Mouse (Mus musculus): ENCODE results near the gene Dgkh.
"Not testable (repeated sequence)": the region's sequence is repeated elsewhere in the genome, so short reads cannot be mapped to it uniquely, and the experiment has no call there.

The Dgkh gene

GRCm38 (mm10) chr14:78732617-78733312, at the start of gene Dgkh:
Gene Dgkh, minus strand, starts transcription at chr14:78732776.
- DNase-seq = peak; percentile 92

- no peak for DNase-seq
Measured at GRCm38 (mm10) chr14:78777215-78777614, 44.6 kb upstream of the Dgkh start.

GRCm38 (mm10) chr14:78776659-78777058, 44.1 kb upstream of the Dgkh start:
- no peak for DNase-seq

- no peak for DNase-seq
Measured at GRCm38 (mm10) chr14:78775699-78776098, 43.1 kb upstream of the Dgkh start.

GRCm38 (mm10) chr14:78775226-78775625, 42.6 kb upstream of the Dgkh start:
- no peak for DNase-seq

GRCm38 (mm10) chr14:78770457-78770856, 37.9 kb upstream of the Dgkh start:
- no peak for DNase-seq

GRCm38 (mm10) chr14:78761064-78761463, 28.5 kb upstream of the Dgkh start:
- DNase-seq = no peak

GRCm38 (mm10) chr14:78759491-78759890, 26.9 kb upstream of the Dgkh start:
- DNase-seq = no peak

- no peak for DNase-seq
Measured at GRCm38 (mm10) chr14:78755316-78755715, 22.7 kb upstream of the Dgkh start.

GRCm38 (mm10) chr14:78748692-78749091, 16.1 kb upstream of the Dgkh start:
- no peak for DNase-seq

- DNase-seq = no peak
Measured at GRCm38 (mm10) chr14:78747969-78748651, 15.5 kb upstream of the Dgkh start.

GRCm38 (mm10) chr14:78747454-78747853, 14.9 kb upstream of the Dgkh start:
- DNase-seq = no peak

GRCm38 (mm10) chr14:78734605-78735004, 2.0 kb upstream of the Dgkh start:
- DNase-seq = no peak

- not testable (repeated sequence) for DNase-seq
Measured at GRCm38 (mm10) chr14:78734203-78734602, 1.6 kb upstream of the Dgkh start.

- DNase-seq = peak; percentile 45
Measured at GRCm38 (mm10) chr14:78733366-78734076, 945 bp upstream of the Dgkh start.

GRCm38 (mm10) chr14:78731852-78732616, 542 bp downstream of the Dgkh start:
- peak; percentile 75 for DNase-seq

GRCm38 (mm10) chr14:78731240-78731639, 1.3 kb downstream of the Dgkh start:
- DNase-seq = peak; percentile 48

GRCm38 (mm10) chr14:78725976-78726375, 6.6 kb downstream of the Dgkh start:
- no peak for DNase-seq

- DNase-seq = peak; percentile 25
Measured at GRCm38 (mm10) chr14:78725307-78725956, 7.1 kb downstream of the Dgkh start.

GRCm38 (mm10) chr14:78724414-78725306, 7.9 kb downstream of the Dgkh start:
- peak; percentile 63 for DNase-seq

- not testable (repeated sequence) for DNase-seq
Measured at GRCm38 (mm10) chr14:78723655-78724054, 8.9 kb downstream of the Dgkh start.

Data from kidney, adult 18-20 months (tissue).